Mouse (Mus musculus): ENCODE data around the gene Lmo3.

Gene Lmo3

DNA sequence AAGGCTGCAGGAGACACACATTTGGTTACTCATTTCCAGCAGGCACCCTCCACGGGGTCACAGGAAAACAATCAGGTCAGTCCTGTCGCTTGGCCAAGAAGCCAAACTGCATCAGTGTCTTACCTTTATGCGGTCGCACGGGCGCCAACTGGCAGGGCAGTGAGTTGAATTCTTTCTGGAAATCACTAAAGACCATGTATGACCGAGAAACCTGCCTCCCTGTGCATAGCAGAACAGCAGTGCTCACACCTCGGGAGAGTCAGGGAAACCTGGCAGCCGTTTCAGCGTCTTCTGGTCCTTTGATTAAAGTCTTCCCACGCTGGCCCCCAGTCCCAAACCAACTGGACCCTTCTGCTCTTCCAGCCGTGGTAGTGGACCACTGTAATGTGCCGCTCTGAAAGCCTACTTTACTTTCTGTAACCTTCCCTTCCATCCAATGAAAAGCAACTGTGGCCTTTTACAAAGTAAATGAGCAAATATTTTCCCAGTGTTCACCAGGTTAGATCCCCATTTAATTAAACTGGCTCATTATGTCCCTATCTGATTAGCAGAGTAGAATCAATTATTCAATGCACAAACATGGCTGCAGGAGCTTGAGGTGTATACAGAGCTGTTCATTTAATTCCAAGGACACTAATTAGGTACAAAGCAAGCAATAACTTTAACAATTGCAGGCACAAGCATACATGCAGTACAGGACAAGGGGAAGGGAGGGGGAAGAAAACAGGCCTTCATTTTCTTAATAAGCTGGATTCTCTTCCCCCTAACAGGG, at the start of gene Lmo3:
TSS of gene Lmo3 (minus strand) at position 235 of the 772 bp plus-strand sequence.
- DNase-seq (ENCODE audit: low spot score in 2 of 2), result no peak

- DNase-seq (ENCODE audit: low spot score in 2 of 2), result no peak
Measured at GRCm38 (mm10) chr6:138620786-138621185, 39.0 kb upstream of the Lmo3 start.

- DNase-seq (ENCODE audit: low spot score in 2 of 2), result no peak
Measured at GRCm38 (mm10) chr6:138618396-138618795, 36.6 kb upstream of the Lmo3 start.

- DNase-seq (ENCODE audit: low spot score in 2 of 2), result no peak
Measured at GRCm38 (mm10) chr6:138597016-138597415, 15.2 kb upstream of the Lmo3 start.

DNA sequence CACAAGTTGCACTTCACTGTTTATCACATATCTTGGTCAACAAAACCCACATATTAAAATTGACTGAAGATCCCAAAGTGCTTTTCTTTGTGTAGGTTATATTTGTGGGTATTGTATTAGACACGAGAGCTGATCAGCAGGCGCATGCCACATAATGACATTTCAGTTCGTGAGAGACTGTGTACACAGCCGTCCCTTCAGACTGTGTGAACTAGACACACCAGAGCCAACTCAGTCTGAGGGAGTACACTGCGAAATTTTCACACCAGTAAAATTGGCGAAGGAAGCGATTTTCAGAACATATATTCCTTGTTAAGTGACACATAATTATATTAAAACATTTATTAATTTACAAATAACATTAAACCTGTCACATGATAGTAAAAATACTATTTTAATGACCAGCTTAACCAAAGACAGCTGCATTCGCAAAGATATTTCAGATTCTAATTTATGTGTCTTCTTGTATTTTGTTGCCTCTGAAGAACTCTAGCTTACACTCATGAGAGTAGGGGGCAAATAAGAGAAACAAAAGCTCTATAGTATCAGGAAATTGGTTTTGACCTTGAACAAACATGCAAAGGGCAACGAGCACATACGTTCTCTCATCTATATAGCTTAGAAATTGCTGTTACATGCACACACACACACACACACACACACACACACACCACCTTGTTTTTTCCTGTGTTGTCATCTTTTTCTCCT, 14.4 kb upstream of the Lmo3 start:
- DNase-seq (ENCODE audit: low spot score in 2 of 2), result no peak

GRCm38 (mm10) chr6:138583314-138583713, 1.5 kb upstream of the Lmo3 start:
- no peak for DNase-seq (ENCODE audit: low spot score in 2 of 2)

DNA sequence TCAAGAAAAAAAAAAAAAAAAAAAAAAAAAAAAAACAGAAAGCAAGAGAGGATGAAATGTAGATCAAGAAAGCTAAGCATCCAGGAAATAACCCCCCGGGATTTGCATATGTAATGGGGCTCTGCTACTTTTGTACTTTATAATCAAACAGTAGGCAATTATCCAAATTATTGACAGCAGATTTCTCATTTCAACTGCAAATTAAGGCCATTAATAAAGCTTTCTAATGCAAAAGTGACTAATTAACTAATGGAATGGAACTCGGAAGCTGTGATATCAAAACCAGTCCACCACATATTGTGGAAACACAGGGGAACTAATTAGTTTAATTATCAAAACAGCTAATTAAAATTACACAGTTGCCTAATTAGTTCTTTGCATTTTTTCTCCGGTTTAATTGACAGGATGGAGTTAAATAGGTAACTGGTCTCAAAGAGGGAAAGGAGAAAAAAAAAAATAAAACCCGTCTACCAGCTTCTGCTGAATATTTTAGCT, 785 bp upstream of the Lmo3 start:
- DNase-seq (ENCODE audit: low spot score in 2 of 2), result no peak

DNA sequence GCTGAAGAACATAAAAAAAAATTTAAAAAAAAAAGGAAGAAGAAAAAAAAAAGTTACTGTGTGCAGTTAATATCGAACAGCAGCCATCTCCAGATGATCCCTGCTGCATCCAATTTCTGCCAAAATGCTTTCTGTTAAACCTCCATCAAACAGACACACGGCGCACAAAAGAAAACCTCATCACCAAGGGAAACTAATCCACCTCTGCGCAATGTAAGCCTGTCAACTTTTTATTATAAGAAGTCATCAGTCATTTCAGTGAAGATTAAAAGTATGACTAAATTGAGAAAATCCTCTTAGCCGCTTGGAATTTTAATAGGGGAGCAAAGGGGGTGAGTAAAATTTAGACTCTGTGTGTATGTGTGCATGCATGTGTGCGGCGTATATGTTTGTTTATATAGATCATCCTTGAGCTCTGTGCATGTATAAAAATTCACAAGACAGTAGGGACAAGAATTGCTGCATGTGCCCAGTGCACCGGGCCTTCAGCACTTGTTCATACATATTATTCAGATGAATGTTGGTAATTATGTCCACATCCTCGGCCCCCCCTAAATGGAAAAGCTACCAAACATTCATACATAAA, 1.2 kb downstream of the Lmo3 start:
- DNase-seq (ENCODE audit: low spot score in 2 of 2), result no peak

GRCm38 (mm10) chr6:138563416-138563815, 18.4 kb downstream of the Lmo3 start:
- no peak for DNase-seq (ENCODE audit: low spot score in 2 of 2)

- DNase-seq (ENCODE audit: low spot score in 2 of 2), result no peak
Measured at GRCm38 (mm10) chr6:138552144-138552543, 29.6 kb downstream of the Lmo3 start.

- DNase-seq (ENCODE audit: low spot score in 2 of 2), result no peak
Measured at GRCm38 (mm10) chr6:138534879-138535278, 46.9 kb downstream of the Lmo3 start.

DNA sequence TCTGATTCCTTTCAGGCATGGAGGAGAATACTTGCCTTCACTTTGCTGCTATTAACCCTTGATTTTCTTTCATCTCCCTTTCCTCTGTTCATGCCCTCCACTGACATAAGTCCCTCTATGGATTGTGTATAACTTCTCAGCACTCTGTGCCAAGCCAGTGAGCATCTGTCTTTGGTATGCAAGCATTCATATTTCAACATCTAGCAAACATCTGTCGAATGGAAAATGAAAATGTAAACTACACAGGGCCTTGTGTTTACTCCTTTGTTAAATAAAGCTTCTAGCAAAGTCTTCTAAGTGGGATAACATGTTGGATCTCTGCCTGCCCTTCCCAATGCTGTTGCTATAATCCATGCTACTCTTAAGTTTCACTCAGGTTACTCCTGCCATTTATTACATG, 75.1 kb downstream of the Lmo3 start:
- no peak for DNase-seq (ENCODE audit: low spot score in 2 of 2)

DNA sequence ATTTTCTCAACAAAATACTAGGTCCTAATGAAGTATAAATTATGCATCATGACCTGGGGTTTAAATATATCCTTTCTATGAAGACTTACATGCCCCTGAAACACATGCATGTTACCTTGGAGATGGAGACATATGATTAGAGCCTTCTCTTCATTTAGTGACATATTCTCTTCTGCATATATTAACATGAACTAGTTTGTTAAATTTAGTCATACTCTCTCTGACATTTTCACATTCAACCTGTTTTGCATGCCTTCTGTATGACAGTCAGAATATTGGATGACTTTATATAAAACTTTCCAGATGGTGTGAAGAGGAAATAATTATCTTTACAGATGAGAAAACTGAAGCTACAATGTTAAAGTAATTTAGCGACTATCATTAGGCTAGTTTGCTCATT, 77.8 kb downstream of the Lmo3 start:
- DNase-seq (ENCODE audit: low spot score in 2 of 2), result no peak

- no peak for DNase-seq (ENCODE audit: low spot score in 2 of 2)
Measured at GRCm38 (mm10) chr6:138482834-138483233, 98.9 kb downstream of the Lmo3 start.

DNA sequence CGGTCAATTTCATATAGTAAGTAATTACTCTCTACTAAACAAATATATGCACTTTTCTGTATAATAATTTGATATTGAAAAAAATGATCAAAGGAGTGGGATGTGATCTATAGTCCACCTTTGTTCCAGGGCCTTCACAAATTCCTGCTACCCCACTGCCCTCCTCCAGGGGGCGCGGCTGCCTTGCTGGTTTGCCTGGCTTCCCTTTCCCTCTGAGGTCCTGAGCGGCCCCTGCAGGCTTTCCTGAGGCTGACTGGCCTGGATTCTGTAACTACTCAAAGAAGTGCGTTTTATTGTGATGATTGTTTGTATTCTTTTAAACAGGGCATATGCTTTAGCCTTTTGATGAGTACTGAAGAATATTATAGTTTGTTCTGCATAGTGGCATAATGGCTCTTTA, 104.2 kb downstream of the Lmo3 start:
- DNase-seq (ENCODE audit: low spot score in 2 of 2), result peak; percentile 34 to 68

DNA sequence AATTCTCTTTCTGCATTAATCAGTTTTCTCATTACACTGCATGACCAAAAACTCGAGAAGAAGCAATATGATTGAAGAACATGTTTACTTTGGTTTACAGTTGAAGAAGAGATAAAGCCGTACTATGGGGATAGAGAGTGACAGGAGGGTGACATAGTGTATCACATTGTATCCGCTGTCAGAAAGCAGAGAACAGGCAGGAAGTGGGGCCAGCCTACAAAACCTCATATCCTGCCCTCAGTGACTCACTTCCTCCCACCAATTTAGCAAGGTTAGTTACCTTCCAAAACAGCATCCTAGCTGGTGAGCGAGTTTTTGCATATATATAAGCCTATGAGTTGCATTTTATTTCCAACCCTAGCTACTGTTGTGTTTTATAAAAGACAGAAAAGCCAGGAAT, 112.6 kb downstream of the Lmo3 start:
- no peak for DNase-seq (ENCODE audit: low spot score in 2 of 2)

DNA sequence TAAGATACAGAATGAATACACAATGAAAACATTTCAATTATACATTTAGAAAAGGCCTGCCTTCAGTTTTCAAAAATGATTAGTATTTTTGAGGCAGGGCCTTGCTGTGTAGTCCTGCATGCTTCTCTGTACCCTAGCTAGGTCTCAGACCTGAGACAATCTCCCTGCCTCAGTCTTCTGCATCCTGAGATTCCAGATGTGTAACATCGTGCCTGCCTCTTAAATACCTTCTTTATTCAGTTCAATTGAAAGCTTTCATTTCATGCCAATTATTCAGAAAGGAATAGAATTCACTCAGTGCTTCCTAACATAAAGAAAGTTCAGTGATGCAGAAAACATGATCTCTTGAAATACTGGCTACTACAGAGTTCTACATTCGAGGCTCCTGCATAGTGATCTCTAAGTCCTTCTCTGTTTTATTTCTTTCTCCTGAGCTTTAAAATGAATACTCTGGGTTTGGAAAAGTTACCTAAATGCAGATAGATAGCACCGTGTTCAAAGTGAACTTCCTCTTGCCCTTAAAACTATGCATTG, 137.2 kb downstream of the Lmo3 start:
- DNase-seq (ENCODE audit: low spot score in 2 of 2), result no peak

- DNase-seq (ENCODE audit: low spot score in 2 of 2), result no peak
Measured at GRCm38 (mm10) chr6:138437351-138437750, 144.4 kb downstream of the Lmo3 start.

DNA sequence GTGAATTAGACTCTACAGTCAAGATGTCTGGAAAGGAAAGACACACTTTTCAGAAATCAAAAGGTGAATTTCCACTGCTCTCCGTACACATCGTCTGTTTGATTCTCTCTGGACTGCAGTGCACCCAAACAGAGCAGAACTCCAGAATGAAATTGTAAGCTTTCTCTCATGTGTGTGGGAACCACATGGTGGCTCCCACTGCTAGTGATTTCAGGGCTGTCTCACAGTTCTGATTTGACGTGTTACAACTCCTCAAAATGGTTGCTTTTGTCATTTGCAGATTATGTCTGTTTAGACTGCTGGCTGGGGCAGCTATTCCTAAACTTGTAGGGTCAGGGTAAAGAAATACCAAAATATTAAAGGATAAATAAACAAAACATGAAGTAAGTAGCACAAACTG, 145.0 kb downstream of the Lmo3 start:
- peak in 1 of 2 experiments; percentile 43 for DNase-seq (ENCODE audit: low spot score in 2 of 2)

- DNase-seq (ENCODE audit: low spot score in 2 of 2), result no peak
Measured at GRCm38 (mm10) chr6:138427394-138427793, 154.4 kb downstream of the Lmo3 start.

GRCm38 (mm10) chr6:138426894-138427293, 154.9 kb downstream of the Lmo3 start:
- no peak for DNase-seq (ENCODE audit: low spot score in 2 of 2)

DNA sequence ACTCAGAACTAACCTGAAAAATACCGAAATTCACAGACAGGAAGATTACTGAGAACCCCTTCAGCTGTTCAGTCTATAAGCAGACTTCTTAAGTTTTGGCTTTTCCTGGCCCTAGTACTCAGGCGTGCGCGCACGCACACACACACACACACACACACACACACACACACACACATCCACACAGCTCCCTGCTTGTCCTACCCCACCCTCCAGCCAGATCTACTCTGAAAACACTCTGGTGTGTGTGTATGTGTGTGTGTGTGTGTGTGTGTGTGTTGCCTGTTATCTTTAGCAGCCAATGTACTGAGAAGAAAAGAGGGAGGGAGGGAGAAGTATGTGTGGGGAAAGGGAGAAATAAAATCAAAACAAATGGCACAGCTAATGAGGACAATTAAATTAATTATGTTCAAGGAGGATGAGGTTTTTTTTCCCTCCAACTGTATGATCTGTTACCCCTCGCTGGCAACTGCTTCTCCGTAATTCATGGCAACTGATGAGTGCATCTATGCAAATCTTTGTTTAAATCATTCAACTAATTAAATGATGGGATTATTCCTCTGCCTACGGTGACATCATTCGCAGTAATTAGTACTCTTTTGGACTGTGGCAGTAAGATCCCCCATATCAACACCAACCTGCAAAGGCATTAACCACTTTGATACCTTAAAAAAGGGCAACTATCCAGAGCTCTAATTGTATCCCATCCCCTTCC, 157.1 kb downstream of the Lmo3 start:
- DNase-seq (ENCODE audit: low spot score in 2 of 2), result peak; percentile 54 to 64
